Mouse (Mus musculus) embryonic facial prominence, embryonic 12.5 days (tissue): ENCODE measurements around the gene Cdc20. TPM values are rescaled to one million over a fixed set of nuclear protein-coding genes. Genes with fewer than 3 reads are reported as not detected.

ENCODE experiments used
- ATAC-seq: fragments of 200-750 bp; cut with Nextera tagmentation; 2 replicates; pipeline ENCODE4 v1.8.0; 2017; ENCODE audit not compliant: insufficient number of reproducible peaks, insufficient read depth, low FRiP score, low TSS enrichment
- H3K27ac ChIP-seq: fragments of 300-500 bp; sonication (generic); 2 replicates; pipeline ENCODE4 v1.5.1; 2016; ENCODE audit warnings: mild to moderate bottlenecking
- H3K27me3 ChIP-seq: fragments of 300-500 bp; sonication (generic); 2 replicates; pipeline ENCODE4 v1.6.1; 2016; ENCODE audit warnings: mild to moderate bottlenecking, moderate library complexity
- H3K36me3 ChIP-seq: fragments of 300-500 bp; sonication (generic); 2 replicates; pipeline ENCODE4 v1.6.1; 2016; ENCODE audit warnings: mild to moderate bottlenecking
- H3K4me1 ChIP-seq: fragments of 300-500 bp; sonication (generic); 2 replicates; pipeline ENCODE4 v1.6.1; 2016
- H3K4me2 ChIP-seq: fragments of 300-500 bp; sonication (generic); replicated peaks from 2 replicates; pipeline ENCODE4 v1.6.1; 2016; ENCODE audit warnings: mild to moderate bottlenecking, moderate library complexity
- H3K4me3 ChIP-seq: fragments of 300-500 bp; sonication (generic); 2 replicates; pipeline ENCODE4 v1.5.1; 2016; ENCODE audit warnings: mild to moderate bottlenecking
- H3K9ac ChIP-seq: fragments of 300-500 bp; sonication (generic); 2 replicates; pipeline ENCODE4 v1.6.1; 2016; ENCODE audit warnings: mild to moderate bottlenecking, moderate library complexity
- H3K9me3 ChIP-seq: fragments of 300-500 bp; sonication (generic); 2 replicates; pipeline ENCODE4 v1.6.1; 2016; ENCODE audit warnings: mild to moderate bottlenecking, moderate library complexity
- WGBS: fragments of 180-500 bp; shearing (Covaris S2); methylation state at CpG from one replicate; pipeline ENCODE4 v1.1.7; 2016; 5-methylcytosine and 5-hydroxymethylcytosine counted together
- polyA plus RNA-seq: library from polyadenylated mRNA; unstranded; fragments of >200 nt; fragmentation: Nextera tagmentation; extraction: Ambion mirVana; gene quantifications from 2 replicates; pipeline ENCODE4 v1.2.1, GENCODE M21; 2016

Cdc20 gene
- polyA plus RNA-seq, 1 experiment from 2014 or later, result 250 TPM

- Histone ChIP-seq H3K27ac (no peak overlapping the region), H3K9ac (no peak overlapping the region), H3K36me3 (peaks cover 87% of the 10 kb centered on the region), H3K4me3 (no peak overlapping the region), H3K4me2 (no peak overlapping the region), H3K27me3 (no peaks in the 10 kb centered on the region), H3K9me3 (no peaks in the 10 kb centered on the region), H3K4me1 (no peaks in the 10 kb centered on the region)
- WGBS, result 83% methylated on average over 2 of the region's 2 CpGs
- ATAC-seq, result no peak
Measured at GRCm38 (mm10) chr4:118415779-118416178, 21.4 kb downstream of the Cdc20 start.

GRCm38 (mm10) chr4:118413553-118413952, 23.6 kb downstream of the Cdc20 start:
- no peak overlapping the region for H3K4me2 ChIP-seq
- H3K36me3 ChIP-seq, result peaks cover 71% of the 10 kb centered on the region
- H3K4me3 ChIP-seq, result no peak overlapping the region
- H3K9me3 ChIP-seq, result no peaks in the 10 kb centered on the region
- peaks cover 9% of the 10 kb centered on the region for H3K4me1 ChIP-seq
- H3K27me3 ChIP-seq, result no peaks in the 10 kb centered on the region
- H3K27ac ChIP-seq, result no peak overlapping the region
- ATAC-seq, result no peak
- no peak overlapping the region for H3K9ac ChIP-seq
- WGBS, result 90% methylated on average over 5 of the region's 5 CpGs

GRCm38 (mm10) chr4:118410871-118411270, 26.3 kb downstream of the Cdc20 start:
- H3K27me3 ChIP-seq, result no peaks in the 10 kb centered on the region
- no peak overlapping the region for H3K27ac ChIP-seq
- ATAC-seq, result no peak
- WGBS, result 81% methylated on average over 5 of the region's 5 CpGs
- H3K36me3 ChIP-seq, result peaks cover 48% of the 10 kb centered on the region
- H3K9me3 ChIP-seq, result no peaks in the 10 kb centered on the region
- H3K4me3 ChIP-seq, result no peak overlapping the region
- H3K4me2 ChIP-seq, result no peak overlapping the region
- peaks cover 16% of the 10 kb centered on the region for H3K4me1 ChIP-seq
- no peak overlapping the region for H3K9ac ChIP-seq

- Histone ChIP-seq H3K27me3 (no peaks in the 10 kb centered on the region), H3K36me3 (peaks cover 40% of the 10 kb centered on the region), H3K27ac (peak within 1 kb of the TSS; percentile 37), H3K4me3 (peak within 1 kb of the TSS; percentile 97), H3K4me1 (peaks cover 16% of the 10 kb centered on the region), H3K4me2 (peak within 1 kb of the TSS; percentile 91), H3K9ac (peak within 1 kb of the TSS; percentile 78), H3K9me3 (no peaks in the 10 kb centered on the region)
- under 1% methylated on average over 53 of the region's 53 CpGs for WGBS
- peak; percentile 86 for ATAC-seq
Measured at GRCm38 (mm10) chr4:118409142-118409900, 27.8 kb downstream of the Cdc20 start, which contains the start of the genes Szt2 and Med8. Gene Szt2 (minus strand): TSS chr4:118409273. Gene Med8 (plus strand): TSS chr4:118409337.

DNA sequence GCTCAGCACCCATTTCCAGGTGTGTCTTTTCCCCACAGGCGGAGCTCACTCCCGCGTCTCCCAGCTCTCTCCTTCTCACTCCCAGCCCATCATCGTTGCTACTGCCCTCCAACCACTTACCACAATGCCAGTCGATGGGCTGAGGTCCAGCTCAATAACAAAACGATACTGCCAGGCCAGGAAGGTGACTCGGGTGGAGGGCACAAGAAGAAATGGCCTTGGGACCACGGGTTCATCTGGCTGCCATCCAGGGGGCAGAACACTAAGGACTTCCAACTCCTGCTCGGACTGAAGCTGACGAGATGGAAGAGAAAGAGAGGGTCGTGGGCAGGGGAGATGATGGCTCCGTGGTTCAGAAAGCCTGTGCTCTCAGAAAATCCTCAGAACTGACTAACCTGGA, 34.5 kb downstream of the Cdc20 start:
- no peak overlapping the region for H3K9ac ChIP-seq

GRCm38 (mm10) chr4:118401918-118402317, 35.2 kb downstream of the Cdc20 start:
- no peaks in the 10 kb centered on the region for H3K27me3 ChIP-seq
- H3K4me1 ChIP-seq, result no peaks in the 10 kb centered on the region
- WGBS, result 91% methylated on average over 5 of the region's 5 CpGs
- no peak overlapping the region for H3K4me2 ChIP-seq
- no peak overlapping the region for H3K27ac ChIP-seq
- peaks cover 72% of the 10 kb centered on the region for H3K36me3 ChIP-seq
- no peak overlapping the region for H3K9ac ChIP-seq
- H3K9me3 ChIP-seq, result no peaks in the 10 kb centered on the region
- no peak overlapping the region for H3K4me3 ChIP-seq
- ATAC-seq, result no peak

More for the DNA sequence above, 34.5 kb downstream of the Cdc20 start:
- peaks cover 65% of the 10 kb centered on the region for H3K36me3 ChIP-seq
- H3K27ac ChIP-seq, result no peak overlapping the region
- no peaks in the 10 kb centered on the region for H3K4me1 ChIP-seq
- ATAC-seq, result no peak
- H3K4me2 ChIP-seq, result no peak overlapping the region
- H3K4me3 ChIP-seq, result no peak overlapping the region
- WGBS, result 95% methylated on average over 12 of the region's 12 CpGs
- no peaks in the 10 kb centered on the region for H3K9me3 ChIP-seq
- H3K27me3 ChIP-seq, result no peaks in the 10 kb centered on the region

DNA sequence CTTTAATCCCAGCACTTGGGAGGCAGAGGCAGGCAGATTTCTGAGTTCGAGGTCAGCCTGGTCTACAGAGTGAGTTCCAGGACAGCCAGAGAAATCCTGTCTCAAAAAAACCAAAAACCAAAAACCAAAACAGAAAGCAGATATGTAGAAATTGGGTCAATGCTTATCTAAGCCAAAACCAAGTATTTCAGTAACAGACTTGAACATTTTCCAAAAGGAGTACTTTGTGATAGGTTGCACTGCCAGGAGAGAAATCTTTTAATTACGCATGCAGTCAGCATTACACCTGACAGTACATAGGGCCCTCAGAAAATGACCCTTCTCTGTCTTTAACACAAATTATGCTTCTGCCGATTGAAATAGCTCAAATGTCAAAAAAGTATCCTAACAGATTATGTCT, 35.7 kb downstream of the Cdc20 start:
- Histone ChIP-seq H3K4me3 (no peak overlapping the region), H3K27ac (no peak overlapping the region), H3K36me3 (peaks cover 77% of the 10 kb centered on the region), H3K4me1 (no peaks in the 10 kb centered on the region), H3K9ac (no peak overlapping the region), H3K4me2 (no peak overlapping the region), H3K9me3 (no peaks in the 10 kb centered on the region), H3K27me3 (no peaks in the 10 kb centered on the region)
- no peak for ATAC-seq
- 87% methylated on average over 3 of the region's 3 CpGs for WGBS

DNA sequence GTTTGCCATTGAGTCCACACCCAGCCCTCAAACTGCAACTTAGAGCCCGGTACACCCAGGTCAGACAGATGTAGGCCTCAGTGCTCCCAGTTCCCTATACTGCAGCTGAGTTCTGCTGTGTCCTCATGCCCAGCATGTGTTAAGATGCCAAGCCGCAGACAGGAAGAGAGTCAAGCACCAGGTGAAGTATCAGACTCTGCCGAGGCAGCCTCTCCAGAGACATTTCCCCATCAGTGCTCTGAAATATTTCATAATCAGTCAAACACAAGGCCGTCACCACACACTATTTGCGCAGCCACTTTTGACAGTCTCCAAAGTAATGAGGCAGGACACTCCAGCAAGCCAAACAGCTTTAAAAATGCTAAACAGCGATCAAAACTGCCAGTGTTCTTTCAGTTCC, 38.8 kb downstream of the Cdc20 start:
- H3K4me1 ChIP-seq, result no peaks in the 10 kb centered on the region
- no peaks in the 10 kb centered on the region for H3K27me3 ChIP-seq
- H3K4me2 ChIP-seq, result no peak overlapping the region
- peaks cover 93% of the 10 kb centered on the region for H3K36me3 ChIP-seq
- ATAC-seq, result no peak
- no peak overlapping the region for H3K27ac ChIP-seq
- H3K9ac ChIP-seq, result no peak overlapping the region
- H3K9me3 ChIP-seq, result no peaks in the 10 kb centered on the region
- no peak overlapping the region for H3K4me3 ChIP-seq
- WGBS, result 92% methylated on average over 6 of the region's 6 CpGs

DNA sequence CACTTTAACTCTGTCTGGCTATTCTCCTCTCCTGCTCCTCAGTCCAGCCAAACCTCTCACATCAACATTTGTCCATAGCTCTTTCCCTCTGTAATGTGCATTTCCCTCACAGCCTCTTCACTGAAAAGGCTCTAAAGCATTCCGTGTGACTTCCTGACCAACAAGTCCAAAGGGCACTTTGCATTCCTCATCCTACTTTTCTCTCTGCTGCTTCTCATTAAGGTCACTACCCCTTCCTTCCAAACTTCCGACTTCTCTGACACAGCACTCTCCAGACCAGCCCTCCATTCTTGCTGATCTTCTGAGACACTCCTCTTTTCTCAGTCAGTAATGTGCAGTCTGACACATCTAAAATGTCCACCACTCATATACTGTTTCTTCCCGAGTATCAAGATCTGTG, 40.7 kb downstream of the Cdc20 start:
- H3K9me3 ChIP-seq, result no peaks in the 10 kb centered on the region
- H3K27ac ChIP-seq, result no peak overlapping the region
- H3K9ac ChIP-seq, result no peak overlapping the region
- ATAC-seq, result no peak
- H3K27me3 ChIP-seq, result no peaks in the 10 kb centered on the region
- 71% methylated on average over 3 of the region's 3 CpGs for WGBS
- no peak overlapping the region for H3K4me3 ChIP-seq
- peaks cover 93% of the 10 kb centered on the region for H3K36me3 ChIP-seq
- no peak overlapping the region for H3K4me2 ChIP-seq
- no peaks in the 10 kb centered on the region for H3K4me1 ChIP-seq

- no peak overlapping the region for H3K4me2 ChIP-seq
- no peak overlapping the region for H3K9ac ChIP-seq
- 86% methylated on average over 4 of the region's 4 CpGs for WGBS
- no peak overlapping the region for H3K4me3 ChIP-seq
- H3K9me3 ChIP-seq, result no peaks in the 10 kb centered on the region
- ATAC-seq, result no peak
- peaks cover 94% of the 10 kb centered on the region for H3K36me3 ChIP-seq
- H3K27me3 ChIP-seq, result no peaks in the 10 kb centered on the region
- no peaks in the 10 kb centered on the region for H3K4me1 ChIP-seq
- H3K27ac ChIP-seq, result no peak overlapping the region
Measured at GRCm38 (mm10) chr4:118395289-118395688, 41.9 kb downstream of the Cdc20 start.

DNA sequence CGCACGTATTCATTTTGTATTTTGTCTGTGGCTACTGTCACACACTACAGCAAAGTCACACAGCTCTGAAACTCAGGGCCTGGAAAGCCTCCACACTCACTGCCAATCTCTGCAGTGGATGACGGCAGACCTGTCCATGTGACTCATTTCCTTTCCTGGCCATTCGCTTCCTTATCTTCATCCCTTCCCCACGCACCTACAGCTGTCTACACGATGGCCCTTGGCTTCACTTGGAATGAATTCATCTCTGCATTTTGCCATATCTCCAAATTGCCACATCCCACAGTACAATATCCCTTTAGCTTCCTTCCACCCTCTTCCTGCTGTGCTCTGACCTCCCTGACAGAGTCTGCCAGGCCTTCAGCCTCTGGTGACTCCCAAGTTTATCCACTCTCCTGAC, 42.6 kb downstream of the Cdc20 start:
- peaks cover 94% of the 10 kb centered on the region for H3K36me3 ChIP-seq
- WGBS, result 88% methylated on average over 6 of the region's 6 CpGs
- ATAC-seq, result no peak

DNA sequence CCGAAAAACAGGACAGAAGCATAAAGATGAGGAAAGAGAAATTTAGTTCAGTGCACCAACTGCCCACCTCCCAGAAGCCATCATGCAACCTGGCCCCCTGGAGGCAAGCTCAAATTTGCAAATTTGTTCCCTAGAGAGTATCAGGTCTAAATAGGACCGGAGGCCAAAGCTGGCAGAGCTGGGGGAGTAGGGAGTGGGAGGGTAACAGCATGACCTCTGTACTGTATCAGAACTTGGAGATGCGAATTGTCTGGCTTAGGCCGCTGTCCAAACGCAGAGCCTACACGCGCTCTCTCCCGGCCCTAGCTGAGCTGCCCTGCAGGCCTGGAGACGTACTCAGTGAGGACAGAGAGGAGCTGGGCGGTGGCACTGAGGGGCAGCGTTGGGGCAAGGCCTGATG, 47.0 kb downstream of the Cdc20 start:
- H3K27ac ChIP-seq, result no peak overlapping the region
- H3K9ac ChIP-seq, result no peak overlapping the region
- H3K4me1 ChIP-seq, result no peaks in the 10 kb centered on the region
- no peak for ATAC-seq
- 94% methylated on average over 11 of the region's 11 CpGs for WGBS
- peaks cover 100% of the 10 kb centered on the region for H3K36me3 ChIP-seq
- H3K4me3 ChIP-seq, result no peak overlapping the region
- no peaks in the 10 kb centered on the region for H3K9me3 ChIP-seq
- no peaks in the 10 kb centered on the region for H3K27me3 ChIP-seq
- H3K4me2 ChIP-seq, result no peak overlapping the region

More for the DNA sequence above, 42.6 kb downstream of the Cdc20 start:
- Histone ChIP-seq H3K9me3 (no peaks in the 10 kb centered on the region), H3K4me2 (no peak overlapping the region), H3K4me1 (no peaks in the 10 kb centered on the region), H3K9ac (no peak overlapping the region), H3K27ac (no peak overlapping the region), H3K27me3 (no peaks in the 10 kb centered on the region), H3K4me3 (no peak overlapping the region)
